Mouse (Mus musculus): ENCODE measurements around the gene C1ql3. TPM values are rescaled to one million over a fixed set of nuclear protein-coding genes. Genes with fewer than 3 reads are reported as not detected.

The C1ql3 gene
- polyA plus RNA-seq, 1 experiment from 2014 or later: 1.7 TPM

GRCm38 (mm10) chr2:12970049-12970724, 41.4 kb downstream of the C1ql3 start:
- Histone ChIP-seq H3K27ac (ENCODE audit: low read length) (no peak overlapping the region), H3K4me2 (replicated peaks; ENCODE audit: low read depth, low read length) (no peak overlapping the region), H3K27me3 (ENCODE audit: insufficient read depth, low read length) (no peaks in the 10 kb centered on the region), H3K36me3 (ENCODE audit: insufficient read depth, low read length) (no peaks in the 10 kb centered on the region), H3K4me3 (ENCODE audit: low read length) (no peak overlapping the region), H3K4me1 (ENCODE audit: insufficient read depth, low read length) (no peaks in the 10 kb centered on the region), H3K9me3 (ENCODE audit: low read length) (no peaks in the 10 kb centered on the region), H3K9ac (replicated peaks; ENCODE audit: low read length) (no peak overlapping the region)
- no peak for ATAC-seq (ENCODE audit: low FRiP score, low TSS enrichment)
- WGBS: 78% methylated on average over 12 of the region's 12 CpGs

- H3K4me3 ChIP-seq (ENCODE audit: low read length): no peak overlapping the region
- no peak for ATAC-seq (ENCODE audit: low FRiP score, low TSS enrichment)
- no peak overlapping the region for H3K27ac ChIP-seq (ENCODE audit: low read length)
- H3K36me3 ChIP-seq (ENCODE audit: insufficient read depth, low read length): no peaks in the 10 kb centered on the region
- H3K9me3 ChIP-seq (ENCODE audit: low read length): no peaks in the 10 kb centered on the region
- no peaks in the 10 kb centered on the region for H3K27me3 ChIP-seq (ENCODE audit: insufficient read depth, low read length)
- no peak overlapping the region for H3K4me2 ChIP-seq (replicated peaks; ENCODE audit: low read depth, low read length)
- no peaks in the 10 kb centered on the region for H3K4me1 ChIP-seq (ENCODE audit: insufficient read depth, low read length)
- no peak overlapping the region for H3K9ac ChIP-seq (replicated peaks; ENCODE audit: low read length)
Measured at GRCm38 (mm10) chr2:12956703-12957424, 54.7 kb downstream of the C1ql3 start.

Other genes starting within 250 kb of the C1ql3 start
- gene Pter, start 87.8 kb downstream of the C1ql3 start, polyA plus RNA-seq (2015; fragmentation: Nextera tagmentation; extraction: Ambion mirVana): 73.7 and 75.5 TPM in 2 replicates